Mouse (Mus musculus) C2C12 (cell line): ENCODE data around the gene Srsf3.

Source experiments
- CEBPB ChIP-seq: IDR thresholded peaks from one replicate; pipeline ENCODE4 v1.6.1; 2011; ENCODE audit warnings: low read depth, mild to moderate bottlenecking, control low read depth, moderate library complexity
- CTCF ChIP-seq: IDR thresholded peaks from one replicate; pipeline ENCODE4 v1.5.1; 2011; ENCODE audit not compliant: control insufficient read depth, insufficient read depth, insufficient read length
- FOSL1 ChIP-seq: IDR thresholded peaks from one replicate; pipeline ENCODE4 v1.8.0; 2011; ENCODE audit warnings: mild to moderate bottlenecking, low read length; ENCODE audit not compliant: poor library complexity, insufficient read depth, severe bottlenecking
- MAX ChIP-seq: IDR thresholded peaks from one replicate; pipeline ENCODE4 v1.6.1; 2011; ENCODE audit warnings: mild to moderate bottlenecking, control low read depth
- MYOD1 ChIP-seq: IDR thresholded peaks from one replicate; pipeline ENCODE4 v1.6.1; 2011; ENCODE audit warnings: low read depth; ENCODE audit not compliant: control insufficient read depth, insufficient read length
- MYOG ChIP-seq: IDR thresholded peaks from one replicate; pipeline ENCODE4 v1.6.1; 2011; ENCODE audit not compliant: control insufficient read depth, insufficient read length; ENCODE audit errors: extremely low read depth
- USF1 ChIP-seq: IDR thresholded peaks from one replicate; pipeline ENCODE4 v1.6.1; 2011; ENCODE audit warnings: low read depth, mild to moderate bottlenecking, control low read depth, moderate library complexity

GRCm38 (mm10) chr17:28994615-28995014, 37.8 kb upstream of the Srsf3 start:
- TF ChIP-seq MYOG (no peak), CEBPB (no peak), CTCF (no peak), MAX (no peak), USF1 (no peak), FOSL1 (no peak), MYOD1 (no peak)
